Mouse (Mus musculus): ENCODE data around the gene Keg1. TPM values are rescaled to one million over a fixed set of nuclear protein-coding genes. Genes with fewer than 3 reads are reported as not detected.
"Not testable (repeated sequence)": the region's sequence is repeated elsewhere in the genome, so short reads cannot be mapped to it uniquely, and the experiment has no call there.

Gene Keg1
- polyA plus RNA-seq, 1 experiment from 2014 or later = not detected

DNA sequence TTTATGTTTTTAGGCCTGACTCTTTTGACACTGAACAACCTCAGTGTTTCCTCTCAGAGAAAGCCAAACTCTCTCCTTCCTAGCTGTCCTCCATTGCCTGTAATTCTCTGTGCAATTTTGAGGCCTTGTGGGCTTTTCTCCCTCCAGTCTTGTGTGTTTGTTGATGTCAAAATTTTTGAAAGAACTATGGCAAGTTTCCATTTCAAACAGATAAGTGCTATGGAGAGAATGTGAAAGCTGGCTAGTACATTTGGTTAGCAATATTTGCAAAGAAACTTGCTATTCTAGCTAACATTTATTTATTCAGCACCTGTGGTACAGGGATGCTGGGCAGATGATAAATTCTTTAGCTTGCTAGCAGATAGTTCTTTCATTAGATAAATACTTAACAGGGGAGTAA lies 635 bp downstream of the Keg1 start:
- DNase-seq (ENCODE audit: low spot score) = no peak
- H3K27me3 ChIP-seq (ENCODE audit: control insufficient read depth, insufficient read depth, low read length) = no peaks in the 10 kb centered on the region
- no peak for ATAC-seq (replicated peaks; ENCODE audit: low FRiP score)

DNA sequence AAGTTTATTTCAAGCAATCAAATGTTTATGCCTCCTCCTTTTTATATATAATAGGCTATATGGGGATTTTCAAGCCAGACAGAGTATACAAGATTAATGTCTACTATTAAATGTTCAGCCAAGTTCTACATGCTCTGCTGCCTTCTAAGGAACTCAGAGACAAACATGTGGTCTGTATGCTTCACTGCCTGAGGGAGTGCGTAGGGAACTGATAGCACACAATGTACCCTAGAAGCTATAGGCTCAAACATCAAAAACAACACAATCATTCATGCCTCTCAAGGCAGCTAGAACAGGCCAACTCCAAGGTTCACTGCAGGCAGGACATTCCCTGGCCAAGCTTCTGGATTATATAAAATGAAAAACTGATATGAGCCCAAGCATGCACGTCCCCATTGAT lies 12.9 kb downstream of the Keg1 start:
- WGBS = 84% methylated on average over 2 of the region's 2 CpGs
- H3K9me3 ChIP-seq (ENCODE audit: control insufficient read depth, low read length) = no peaks in the 10 kb centered on the region
- no peak overlapping the region for H3K27ac ChIP-seq (ENCODE audit: low read depth, low read length)
- H3K4me1 ChIP-seq (replicated peaks; ENCODE audit: control insufficient read depth, insufficient read depth, low read length) = no peaks in the 10 kb centered on the region
- no peaks in the 10 kb centered on the region for H3K27me3 ChIP-seq (ENCODE audit: control insufficient read depth, insufficient read depth, low read length)
- ATAC-seq (replicated peaks; ENCODE audit: low FRiP score) (no peak), DNase-seq (ENCODE audit: low spot score) (no peak)
- no peak overlapping the region for H3K9ac ChIP-seq (ENCODE audit: low read length)
- H3K36me3 ChIP-seq (ENCODE audit: control insufficient read depth, insufficient read depth, low read length) = no peaks in the 10 kb centered on the region
- H3K4me3 ChIP-seq (ENCODE audit: low read depth, low read length) = no peak overlapping the region
- H3K4me2 ChIP-seq (ENCODE audit: low read depth, low read length, severe bottlenecking) = no peak overlapping the region

More for the DNA sequence above, 635 bp downstream of the Keg1 start:
- Histone ChIP-seq H3K4me1 (replicated peaks; ENCODE audit: control insufficient read depth, insufficient read depth, low read length) (no peaks in the 10 kb centered on the region), H3K9me3 (ENCODE audit: control insufficient read depth, low read length) (no peaks in the 10 kb centered on the region), H3K4me2 (ENCODE audit: low read depth, low read length, severe bottlenecking) (no peak overlapping the region), H3K4me3 (ENCODE audit: low read depth, low read length) (no peak overlapping the region), H3K9ac (ENCODE audit: low read length) (no peak overlapping the region), H3K36me3 (ENCODE audit: control insufficient read depth, insufficient read depth, low read length) (no peaks in the 10 kb centered on the region), H3K27ac (ENCODE audit: low read depth, low read length) (no peak overlapping the region)

DNA sequence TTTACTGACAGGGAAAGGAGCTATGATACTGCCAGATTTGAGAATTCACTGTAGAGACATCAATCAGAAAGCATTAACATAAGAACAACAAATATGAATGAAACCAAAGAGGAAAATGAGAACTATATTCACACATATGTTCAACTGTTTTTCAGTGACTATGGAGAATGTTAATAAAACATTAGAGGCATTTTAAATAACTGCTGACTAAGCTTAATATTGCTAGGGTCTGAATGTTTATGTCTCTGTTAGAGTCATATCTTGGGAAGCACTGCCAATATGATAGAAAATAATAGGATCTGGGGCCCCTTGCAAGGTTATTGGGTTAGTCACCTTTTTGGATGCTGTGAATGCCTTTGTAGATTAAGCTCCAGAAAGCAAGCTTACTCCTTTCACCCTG lies 13.4 kb downstream of the Keg1 start:
- ATAC-seq (replicated peaks; ENCODE audit: low FRiP score) = no peak

DNA sequence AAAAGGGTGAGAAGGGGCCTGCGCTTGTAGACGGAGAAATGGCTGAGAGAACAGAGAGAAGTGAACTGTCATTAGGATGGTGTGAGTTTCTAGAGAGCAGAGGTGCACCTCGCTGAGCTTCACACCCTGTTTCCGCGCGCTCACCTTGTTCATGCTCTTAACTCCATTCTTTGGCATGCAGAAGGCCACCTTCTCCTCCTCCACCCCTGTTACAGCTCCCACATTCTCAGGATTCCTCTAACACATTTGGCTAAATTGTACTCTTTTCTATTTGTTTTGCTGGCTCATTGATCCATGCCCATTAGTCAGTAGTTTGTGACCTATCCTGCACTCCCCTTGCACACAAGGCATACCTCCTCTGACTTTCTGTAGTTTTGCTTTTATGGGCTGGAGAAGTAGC lies 23.6 kb downstream of the Keg1 start:
- no peak for ATAC-seq (replicated peaks; ENCODE audit: low FRiP score)
- Histone ChIP-seq H3K4me1 (replicated peaks; ENCODE audit: control insufficient read depth, insufficient read depth, low read length) (no peaks in the 10 kb centered on the region), H3K4me3 (ENCODE audit: low read depth, low read length) (no peak overlapping the region), H3K4me2 (ENCODE audit: low read depth, low read length, severe bottlenecking) (no peak overlapping the region), H3K9ac (ENCODE audit: low read length) (no peak overlapping the region), H3K27me3 (ENCODE audit: control insufficient read depth, insufficient read depth, low read length) (no peaks in the 10 kb centered on the region), H3K36me3 (ENCODE audit: control insufficient read depth, insufficient read depth, low read length) (no peaks in the 10 kb centered on the region), H3K27ac (ENCODE audit: low read depth, low read length) (no peak overlapping the region), H3K9me3 (ENCODE audit: control insufficient read depth, low read length) (no peaks in the 10 kb centered on the region)
- 86% methylated on average over 6 of the region's 6 CpGs for WGBS
- DNase-seq (ENCODE audit: low spot score) = no peak

More for the DNA sequence above, 13.4 kb downstream of the Keg1 start:
- Histone ChIP-seq H3K27ac (ENCODE audit: low read depth, low read length) (no peak overlapping the region), H3K4me2 (ENCODE audit: low read depth, low read length, severe bottlenecking) (no peak overlapping the region), H3K4me3 (ENCODE audit: low read depth, low read length) (no peak overlapping the region), H3K9me3 (ENCODE audit: control insufficient read depth, low read length) (no peaks in the 10 kb centered on the region), H3K4me1 (replicated peaks; ENCODE audit: control insufficient read depth, insufficient read depth, low read length) (no peaks in the 10 kb centered on the region), H3K36me3 (ENCODE audit: control insufficient read depth, insufficient read depth, low read length) (no peaks in the 10 kb centered on the region), H3K9ac (ENCODE audit: low read length) (no peak overlapping the region), H3K27me3 (ENCODE audit: control insufficient read depth, insufficient read depth, low read length) (no peaks in the 10 kb centered on the region)
- DNase-seq (ENCODE audit: low spot score) = no peak

DNA sequence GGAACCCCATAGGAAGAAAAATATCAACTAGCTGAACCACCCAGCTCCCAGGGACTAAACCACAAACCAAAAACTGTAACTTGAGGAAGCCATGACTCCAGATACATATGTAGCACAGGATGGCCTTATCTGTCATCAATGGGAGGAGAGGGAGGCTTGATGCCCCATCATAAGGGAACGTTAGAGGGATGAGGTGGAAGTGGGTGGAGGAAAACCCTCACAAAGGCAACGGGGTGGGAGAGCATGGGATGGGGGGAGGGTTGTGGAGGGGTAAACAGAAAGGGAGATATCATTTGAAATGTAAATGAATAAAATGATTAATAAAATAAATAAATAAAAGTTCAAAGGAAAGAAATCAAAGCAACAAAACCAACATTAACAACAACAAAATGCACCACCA lies 24.9 kb downstream of the Keg1 start:
- Histone ChIP-seq H3K9me3 (ENCODE audit: control insufficient read depth, low read length) (no peaks in the 10 kb centered on the region), H3K4me2 (ENCODE audit: low read depth, low read length, severe bottlenecking) (no peak overlapping the region), H3K4me3 (ENCODE audit: low read depth, low read length) (no peak overlapping the region), H3K27me3 (ENCODE audit: control insufficient read depth, insufficient read depth, low read length) (no peaks in the 10 kb centered on the region), H3K27ac (ENCODE audit: low read depth, low read length) (no peak overlapping the region), H3K9ac (ENCODE audit: low read length) (no peak overlapping the region), H3K4me1 (replicated peaks; ENCODE audit: control insufficient read depth, insufficient read depth, low read length) (no peaks in the 10 kb centered on the region), H3K36me3 (ENCODE audit: control insufficient read depth, insufficient read depth, low read length) (no peaks in the 10 kb centered on the region)
- ATAC-seq (replicated peaks; ENCODE audit: low FRiP score) = no peak
- DNase-seq (ENCODE audit: low spot score) = no peak
- WGBS = 77% methylated on average over 2 of the region's 2 CpGs

DNA sequence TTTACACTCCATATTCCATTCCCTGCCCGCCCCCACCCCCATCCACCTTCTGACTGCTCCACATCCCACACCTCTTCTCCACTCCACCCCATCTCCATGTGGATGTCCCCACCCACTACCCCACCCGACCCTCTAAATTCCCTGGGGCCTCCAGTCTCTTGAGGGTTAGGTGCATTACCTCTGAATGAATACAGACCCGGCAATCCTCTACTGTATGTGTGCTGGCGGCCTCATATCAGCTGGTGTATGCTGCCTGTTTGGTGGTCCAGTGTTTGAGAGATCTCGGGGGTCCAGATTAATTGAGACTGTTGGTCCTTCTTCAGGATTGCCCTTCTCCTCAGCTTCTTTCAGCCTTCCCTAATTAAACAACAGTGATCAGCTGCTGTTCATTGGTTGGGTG lies 25.3 kb downstream of the Keg1 start:
- WGBS = 85% methylated on average over 5 of the region's 5 CpGs
- not testable (repeated sequence) for DNase-seq (ENCODE audit: low spot score); H3K36me3 ChIP-seq (ENCODE audit: control insufficient read depth, insufficient read depth, low read length); H3K9ac ChIP-seq (ENCODE audit: low read length); H3K4me2 ChIP-seq (ENCODE audit: low read depth, low read length, severe bottlenecking); ATAC-seq (replicated peaks; ENCODE audit: low FRiP score); H3K4me3 ChIP-seq (ENCODE audit: low read depth, low read length); H3K27me3 ChIP-seq (ENCODE audit: control insufficient read depth, insufficient read depth, low read length); H3K9me3 ChIP-seq (ENCODE audit: control insufficient read depth, low read length); H3K27ac ChIP-seq (ENCODE audit: low read depth, low read length); H3K4me1 ChIP-seq (replicated peaks; ENCODE audit: control insufficient read depth, insufficient read depth, low read length)

DNA sequence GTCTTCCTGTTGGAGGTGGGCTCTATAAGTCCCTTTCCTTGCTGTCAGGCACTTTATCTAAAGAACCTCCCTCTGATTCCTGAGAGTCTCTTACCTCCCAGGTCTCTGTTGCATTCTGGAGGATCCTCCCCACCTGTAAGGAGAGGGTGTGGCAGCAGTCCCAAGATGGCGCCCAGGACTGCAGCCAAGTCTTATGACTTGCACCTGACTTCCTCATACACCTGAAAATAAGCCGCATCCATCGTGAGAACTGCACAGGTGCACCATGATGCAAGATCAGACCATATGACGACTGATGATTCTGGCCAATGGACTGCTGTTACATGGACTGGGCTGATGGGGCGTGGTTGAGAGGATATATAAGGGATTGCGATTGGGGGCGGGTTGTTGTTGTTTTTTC lies 26.0 kb downstream of the Keg1 start:
- H3K27ac ChIP-seq (ENCODE audit: low read depth, low read length); ATAC-seq (replicated peaks; ENCODE audit: low FRiP score); H3K27me3 ChIP-seq (ENCODE audit: control insufficient read depth, insufficient read depth, low read length); H3K4me3 ChIP-seq (ENCODE audit: low read depth, low read length); H3K4me1 ChIP-seq (replicated peaks; ENCODE audit: control insufficient read depth, insufficient read depth, low read length); H3K9me3 ChIP-seq (ENCODE audit: control insufficient read depth, low read length); H3K9ac ChIP-seq (ENCODE audit: low read length); H3K4me2 ChIP-seq (ENCODE audit: low read depth, low read length, severe bottlenecking); H3K36me3 ChIP-seq (ENCODE audit: control insufficient read depth, insufficient read depth, low read length); DNase-seq (ENCODE audit: low spot score): not testable (repeated sequence)
- 91% methylated on average over 7 of the region's 7 CpGs for WGBS

DNA sequence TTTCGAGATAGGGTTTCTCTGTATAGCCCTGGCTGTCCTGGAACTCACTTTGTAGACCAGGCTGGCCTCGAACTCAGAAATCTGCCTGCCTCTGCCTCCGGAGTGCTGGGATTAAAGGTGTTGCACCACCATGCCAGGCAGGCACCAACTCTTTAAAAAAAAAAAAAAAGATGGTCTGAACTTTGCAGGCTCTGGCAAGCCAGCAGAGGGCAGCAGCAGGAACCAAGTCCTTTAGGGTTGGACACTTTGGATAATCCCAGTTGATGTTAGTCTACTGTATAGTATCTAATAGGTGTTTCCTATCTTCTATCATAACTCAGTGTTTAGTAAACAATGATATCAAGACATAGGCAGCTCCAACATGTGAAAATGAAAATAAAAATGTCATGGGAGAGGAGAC lies 26.7 kb downstream of the Keg1 start:
- WGBS = 86% methylated on average over 2 of the region's 3 CpGs
- Histone ChIP-seq H3K4me2 (ENCODE audit: low read depth, low read length, severe bottlenecking) (no peak overlapping the region), H3K4me1 (replicated peaks; ENCODE audit: control insufficient read depth, insufficient read depth, low read length) (no peaks in the 10 kb centered on the region), H3K9me3 (ENCODE audit: control insufficient read depth, low read length) (no peaks in the 10 kb centered on the region), H3K27ac (ENCODE audit: low read depth, low read length) (no peak overlapping the region), H3K36me3 (ENCODE audit: control insufficient read depth, insufficient read depth, low read length) (no peaks in the 10 kb centered on the region), H3K4me3 (ENCODE audit: low read depth, low read length) (no peak overlapping the region), H3K27me3 (ENCODE audit: control insufficient read depth, insufficient read depth, low read length) (no peaks in the 10 kb centered on the region), H3K9ac (ENCODE audit: low read length) (no peak overlapping the region)
- DNase-seq (ENCODE audit: low spot score) (no peak), ATAC-seq (replicated peaks; ENCODE audit: low FRiP score) (no peak)

DNA sequence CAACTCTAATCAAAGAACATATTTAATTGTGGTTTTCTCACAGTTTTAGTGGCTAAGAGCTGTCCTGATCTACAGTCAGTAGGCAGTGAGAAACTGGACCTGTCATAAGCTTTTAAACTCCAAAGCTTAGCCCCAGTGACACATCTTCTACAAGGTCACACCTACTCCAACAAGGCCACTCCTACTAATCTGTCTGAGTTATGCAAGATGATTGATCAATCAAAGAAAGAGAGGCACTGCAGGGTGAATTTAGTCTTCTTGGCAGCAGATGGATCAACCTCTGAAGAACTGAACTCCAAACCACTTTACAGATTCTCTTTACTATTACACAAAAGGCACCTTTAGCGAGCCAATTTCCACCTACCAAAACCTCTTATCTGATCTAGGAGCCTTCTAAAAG lies 30.3 kb downstream of the Keg1 start:
- ATAC-seq (replicated peaks; ENCODE audit: low FRiP score) (no peak), DNase-seq (ENCODE audit: low spot score) (no peak)
- Histone ChIP-seq H3K27me3 (ENCODE audit: control insufficient read depth, insufficient read depth, low read length) (no peaks in the 10 kb centered on the region), H3K9me3 (ENCODE audit: control insufficient read depth, low read length) (no peaks in the 10 kb centered on the region), H3K4me1 (replicated peaks; ENCODE audit: control insufficient read depth, insufficient read depth, low read length) (no peaks in the 10 kb centered on the region), H3K4me3 (ENCODE audit: low read depth, low read length) (no peak overlapping the region), H3K27ac (ENCODE audit: low read depth, low read length) (no peak overlapping the region), H3K4me2 (ENCODE audit: low read depth, low read length, severe bottlenecking) (no peak overlapping the region), H3K9ac (ENCODE audit: low read length) (no peak overlapping the region), H3K36me3 (ENCODE audit: control insufficient read depth, insufficient read depth, low read length) (no peaks in the 10 kb centered on the region)
- WGBS = 73% methylated on average over 1 of the region's 1 CpGs

Measured in forebrain, embryonic 11.5 days (tissue).